Mouse (Mus musculus) midbrain, postnatal 0 days (tissue): Measurements from ENCODE around the gene Olfr1459. TPM values are rescaled to one million over a fixed set of nuclear protein-coding genes. Genes with fewer than 3 reads are reported as not detected.

Experiments
- ATAC-seq: fragments of 200-750 bp; cut with Nextera tagmentation; 2 replicates; pipeline ENCODE4 v1.8.0; 2017; ENCODE audit warnings: moderate number of reproducible peaks, mild to moderate bottlenecking, moderate TSS enrichment, moderate library complexity; ENCODE audit not compliant: low FRiP score
- DNase-seq: peaks from one replicate; pipeline ENCODE4 v3.0.0-alpha.2; 2015; ENCODE audit warnings: low spot score
- H3K27ac ChIP-seq: fragments of 300-500 bp; sonication (generic); 2 replicates; pipeline ENCODE4 v1.5.1; 2014; ENCODE audit warnings: low read depth, mild to moderate bottlenecking, low read length, mixed read lengths
- H3K27me3 ChIP-seq: fragments of 300-500 bp; sonication (generic); 2 replicates; pipeline ENCODE4 v1.6.1; 2014; ENCODE audit warnings: low read length, control low read depth, mixed read lengths; ENCODE audit not compliant: insufficient read depth
- H3K36me3 ChIP-seq: fragments of 300-500 bp; sonication (generic); 2 replicates; pipeline ENCODE4 v1.6.1; 2014; ENCODE audit warnings: low read length, control low read depth, mixed read lengths; ENCODE audit not compliant: insufficient read depth
- H3K4me1 ChIP-seq: fragments of 300-500 bp; sonication (generic); 2 replicates; pipeline ENCODE4 v1.6.1; 2014; ENCODE audit warnings: mild to moderate bottlenecking, control low read depth, antibody characterized with exemption, low read length, mixed read lengths; ENCODE audit not compliant: insufficient read depth
- H3K4me2 ChIP-seq: fragments of 300-500 bp; sonication (generic); 2 replicates; pipeline ENCODE4 v1.6.1; 2014; ENCODE audit warnings: low read depth, mild to moderate bottlenecking, low read length, mixed read lengths; ENCODE audit not compliant: poor library complexity, severe bottlenecking
- H3K4me3 ChIP-seq: fragments of 300-500 bp; sonication (generic); 2 replicates; pipeline ENCODE4 v1.5.1; 2014; ENCODE audit warnings: low read depth, mild to moderate bottlenecking, low read length, moderate library complexity
- H3K9ac ChIP-seq: fragments of 300-500 bp; sonication (generic); replicated peaks from 2 replicates; pipeline ENCODE4 v1.6.1; 2014; ENCODE audit warnings: mild to moderate bottlenecking, low read length, moderate library complexity, mixed read lengths; ENCODE audit not compliant: poor library complexity, severe bottlenecking
- H3K9me3 ChIP-seq: fragments of 300-500 bp; sonication (generic); 2 replicates; pipeline ENCODE4 v1.6.1; 2016; ENCODE audit warnings: low read length, control low read depth
- CTCF ChIP-seq: IDR thresholded peaks from 2 replicates; pipeline ENCODE4 v1.5.1; 2016; ENCODE audit warnings: antibody characterized with exemption, mild to moderate bottlenecking
- WGBS: fragments of 180-500 bp; shearing (Covaris S2); extraction: QIAGEN DNeasy Blood & Tissue Kit; methylation state at CpG from one replicate; pipeline ENCODE4 v1.1.7; 2014; 5-methylcytosine and 5-hydroxymethylcytosine counted together
- polyA plus RNA-seq: library from polyadenylated mRNA; unstranded; fragments of >200 nt; fragmentation: Nextera tagmentation; extraction: Ambion mirVana; gene quantifications from 2 replicates; pipeline ENCODE4 v1.2.1, GENCODE M21; 2015
- total RNA-seq: library from RNA; depleted of rRNA; stranded (reverse); fragments of >200 nt; gene quantifications from 2 replicates; pipeline ENCODE4 v1.2.3, GENCODE M21; 2014; rRNA removed

Gene Olfr1459
- under 0.01 TPM in 1 of 2 replicates, not detected in the other for total RNA-seq
- not detected in 2 replicates for polyA plus RNA-seq

DNA sequence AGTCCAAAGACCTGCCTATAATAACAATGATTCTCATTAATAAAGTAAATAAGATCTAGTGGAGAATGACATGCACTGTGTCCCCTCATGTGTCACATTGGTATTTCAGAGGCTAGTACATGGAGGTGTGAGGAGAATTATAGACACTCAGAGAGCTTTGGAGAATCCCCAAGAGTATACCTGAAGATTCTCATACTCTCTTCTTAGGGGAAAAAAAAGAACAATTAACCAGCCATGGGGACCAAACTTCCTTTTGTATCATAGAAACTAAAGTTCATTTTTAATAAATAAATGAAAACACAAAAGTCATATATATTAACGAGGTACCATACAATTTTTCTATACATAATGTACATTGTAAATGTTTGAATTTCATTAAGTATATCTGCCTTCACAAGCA lies at the start of gene Olfr1459:
Olfr1459 (minus strand) TSS at position 101 of the 400 bp plus-strand sequence.
- Histone ChIP-seq H3K9ac (no peak within 1 kb of the TSS), H3K4me3 (no peak within 1 kb of the TSS), H3K36me3 (no peaks in the 10 kb centered on the region), H3K4me1 (no peaks in the 10 kb centered on the region), H3K27me3 (no peaks in the 10 kb centered on the region), H3K27ac (no peak within 1 kb of the TSS), H3K9me3 (peaks cover 10% of the 10 kb centered on the region; the same call in 1 of the 2 replicates), H3K4me2 (no peak within 1 kb of the TSS)
- no peak for TF ChIP-seq CTCF
- 74% methylated on average over 1 of the region's 1 CpGs for WGBS
- DNase-seq: no peak
- no peak for ATAC-seq

DNA sequence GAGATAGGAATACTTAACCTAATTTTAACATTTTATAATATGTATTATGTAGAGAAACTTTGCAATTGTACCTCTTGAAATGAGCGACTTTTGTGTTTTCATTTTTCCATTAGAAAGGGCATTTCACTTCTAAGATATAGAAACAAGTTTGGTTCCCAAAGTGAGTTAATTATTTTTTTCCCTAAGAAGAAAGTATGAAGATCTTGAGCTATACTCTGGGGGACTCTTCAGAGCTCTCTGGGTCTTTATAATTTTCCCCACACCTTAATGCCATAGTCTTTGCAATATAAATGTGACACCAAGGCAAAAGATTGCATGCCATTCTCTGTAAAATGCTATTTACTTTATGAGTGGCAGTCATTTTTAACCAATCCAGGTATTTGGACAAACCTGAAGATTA lies 36.1 kb upstream of the Olfr1459 start, which contains the start of gene Olfr1462:
Olfr1462 (plus strand) TSS at position 301 of the 400 bp plus-strand sequence.
- Histone ChIP-seq H3K27ac (no peak within 1 kb of the TSS), H3K36me3 (no peaks in the 10 kb centered on the region), H3K9me3 (peaks cover 12% of the 10 kb centered on the region; the same call in 1 of the 2 replicates), H3K27me3 (no peaks in the 10 kb centered on the region), H3K4me2 (no peak within 1 kb of the TSS), H3K4me1 (no peaks in the 10 kb centered on the region), H3K4me3 (no peak within 1 kb of the TSS), H3K9ac (no peak within 1 kb of the TSS)
- WGBS: 80% methylated on average over 1 of the region's 1 CpGs
- no peak for TF ChIP-seq CTCF
- ATAC-seq: no peak
- DNase-seq: no peak

- H3K9ac ChIP-seq: no peak within 1 kb of the TSS
- DNase-seq (no peak), ATAC-seq (no peak)
- no peak for TF ChIP-seq CTCF
- H3K4me3 ChIP-seq: no peak within 1 kb of the TSS
- H3K36me3 ChIP-seq: no peaks in the 10 kb centered on the region
- WGBS: 44% methylated on average over 1 of the region's 1 CpGs
- no peak within 1 kb of the TSS for H3K4me2 ChIP-seq
- no peaks in the 10 kb centered on the region for H3K4me1 ChIP-seq
- peaks cover 2% of the 10 kb centered on the region; the same call in 1 of the 2 replicates for H3K9me3 ChIP-seq
- H3K27ac ChIP-seq: no peak within 1 kb of the TSS
- H3K27me3 ChIP-seq: no peaks in the 10 kb centered on the region
Observed at GRCm38 (mm10) chr19:13162700-13163099, 13.4 kb upstream of the Olfr1459 start, which contains the start of gene Olfr1461. Gene Olfr1461 (plus strand): TSS chr19:13163000.

DNA sequence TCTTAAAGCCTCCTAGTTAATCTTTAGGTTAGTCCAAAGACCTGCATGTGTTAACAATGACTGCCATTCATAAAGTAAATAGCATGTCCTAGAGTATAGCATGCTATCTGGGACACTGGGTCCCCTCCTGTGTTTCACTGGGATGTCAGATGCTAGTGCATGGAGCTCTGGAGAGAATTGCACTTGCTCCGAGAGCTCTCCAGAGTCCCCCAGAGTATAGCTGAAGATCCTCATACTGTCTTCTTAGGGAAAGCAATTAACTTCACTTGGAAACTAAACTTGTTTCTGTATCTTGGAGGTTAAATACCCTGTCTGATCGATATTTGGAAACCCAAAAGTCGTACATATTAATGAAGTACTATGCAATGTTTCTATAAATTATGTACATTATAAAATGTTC lies 42.7 kb downstream of the Olfr1459 start, which contains the start of gene Olfr1458:
Olfr1458 (minus strand) TSS at position 101 of the 400 bp plus-strand sequence.
- no peak within 1 kb of the TSS for H3K4me2 ChIP-seq
- H3K9ac ChIP-seq: no peak within 1 kb of the TSS
- no peaks in the 10 kb centered on the region for H3K27me3 ChIP-seq
- no peaks in the 10 kb centered on the region for H3K36me3 ChIP-seq
- ATAC-seq (no peak), DNase-seq (no peak)
- no peak within 1 kb of the TSS for H3K27ac ChIP-seq
- WGBS: 77% methylated on average over 3 of the region's 3 CpGs
- H3K9me3 ChIP-seq: peaks cover 10% of the 10 kb centered on the region; the same call in 1 of the 2 replicates
- H3K4me1 ChIP-seq: no peaks in the 10 kb centered on the region
- no peak within 1 kb of the TSS for H3K4me3 ChIP-seq
- no peak for TF ChIP-seq CTCF

DNA sequence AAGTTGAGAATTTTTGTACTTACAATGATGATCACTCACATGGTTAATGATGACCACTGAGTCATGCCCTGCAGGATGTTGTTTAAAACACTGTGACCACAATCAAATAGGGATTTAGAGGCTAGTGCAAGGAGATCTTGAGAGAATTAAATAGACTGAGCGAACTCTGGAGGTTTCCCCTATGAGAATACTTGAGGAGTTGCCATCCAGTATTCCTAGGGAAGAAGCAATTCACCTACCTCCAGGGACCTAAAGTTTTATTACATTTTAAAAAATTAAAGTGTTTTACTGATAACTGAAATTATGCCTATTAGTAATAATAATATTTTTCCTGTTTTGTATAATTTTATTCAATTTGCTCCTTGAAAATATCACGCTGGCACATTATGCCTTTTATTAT lies 51.6 kb downstream of the Olfr1459 start, which contains the start of gene Olfr1457:
Olfr1457 (minus strand) TSS at position 101 of the 400 bp plus-strand sequence.
- Histone ChIP-seq H3K4me1 (no peaks in the 10 kb centered on the region), H3K4me3 (no peak within 1 kb of the TSS), H3K4me2 (no peak within 1 kb of the TSS), H3K9me3 (no peaks in the 10 kb centered on the region), H3K9ac (no peak within 1 kb of the TSS), H3K36me3 (no peaks in the 10 kb centered on the region), H3K27me3 (no peaks in the 10 kb centered on the region), H3K27ac (no peak within 1 kb of the TSS)
- ATAC-seq: no peak
- no peak for TF ChIP-seq CTCF
- DNase-seq: no peak
- WGBS: 66% methylated on average over 2 of the region's 2 CpGs

DNA sequence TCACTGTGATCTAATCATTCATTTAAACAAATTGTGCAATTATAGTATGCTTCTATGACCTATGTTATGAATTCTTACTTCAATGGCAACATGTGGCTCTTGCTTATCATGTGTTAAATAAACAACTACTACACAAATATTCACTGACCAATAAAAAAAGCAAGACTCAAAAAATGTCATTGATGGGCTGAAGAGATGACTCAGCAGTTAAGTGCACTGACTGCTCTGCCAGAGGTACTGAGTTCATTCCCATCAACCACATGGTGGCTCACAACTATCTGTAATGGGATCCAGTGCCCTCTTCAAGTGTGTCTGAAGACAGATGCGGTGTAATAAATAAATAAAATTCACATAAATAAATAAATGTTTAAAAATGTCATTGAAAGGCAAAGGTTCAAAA lies 55.4 kb downstream of the Olfr1459 start:
- no peak overlapping the region for H3K9ac ChIP-seq
- WGBS: 89% methylated on average over 1 of the region's 1 CpGs
- no peaks in the 10 kb centered on the region for H3K4me1 ChIP-seq
- H3K4me2 ChIP-seq: no peak overlapping the region
- H3K36me3 ChIP-seq: no peaks in the 10 kb centered on the region
- ATAC-seq: no peak
- no peaks in the 10 kb centered on the region for H3K27me3 ChIP-seq
- 0 out of 2 replicates have a peak, but pooled peaks cover 7% of the 10 kb centered on the region for H3K9me3 ChIP-seq
- H3K4me3 ChIP-seq: no peak overlapping the region
- no peak overlapping the region for H3K27ac ChIP-seq
- no peak for DNase-seq
- no peak for TF ChIP-seq CTCF

Other genes with a start within 250 kb of the Olfr1459 start
- gene Olfr1447, start 245.8 kb downstream of the Olfr1459 start, total RNA-seq: not detected in 2 replicates
- gene Olfr1447, start 245.8 kb downstream of the Olfr1459 start, polyA plus RNA-seq: not detected in 2 replicates
- gene Olfr1448, start 225.1 kb downstream of the Olfr1459 start, total RNA-seq: not detected in 2 replicates
- gene Olfr1448, start 225.1 kb downstream of the Olfr1459 start, polyA plus RNA-seq: not detected in 2 replicates
- not detected in 2 replicates for gene Olfr1449, start 218.7 kb downstream of the Olfr1459 start, total RNA-seq
- gene Olfr1449, start 218.7 kb downstream of the Olfr1459 start, polyA plus RNA-seq: not detected in 2 replicates
- not detected in 2 replicates for gene Olfr1450, start 199.3 kb downstream of the Olfr1459 start, total RNA-seq
- not detected in 2 replicates for gene Olfr1450, start 199.3 kb downstream of the Olfr1459 start, polyA plus RNA-seq
- not detected in 2 replicates for gene Olfr1451, start 154.5 kb downstream of the Olfr1459 start, total RNA-seq
- not detected in 2 replicates for gene Olfr1451, start 154.5 kb downstream of the Olfr1459 start, polyA plus RNA-seq
- not detected in 2 replicates for gene Olfr1453, start 121.2 kb downstream of the Olfr1459 start, total RNA-seq
- gene Olfr1453, start 121.2 kb downstream of the Olfr1459 start, polyA plus RNA-seq: not detected in 2 replicates
- not detected in 2 replicates for gene Olfr1454, start 88.9 kb downstream of the Olfr1459 start, total RNA-seq
- not detected in 2 replicates for gene Olfr1454, start 88.9 kb downstream of the Olfr1459 start, polyA plus RNA-seq
- gene Olfr1457, start 51.7 kb downstream of the Olfr1459 start, total RNA-seq: not detected in 2 replicates
- not detected in 2 replicates for gene Olfr1457, start 51.7 kb downstream of the Olfr1459 start, polyA plus RNA-seq
- gene Olfr1458, start 42.8 kb downstream of the Olfr1459 start, total RNA-seq: not detected in 2 replicates
- not detected in 2 replicates for gene Olfr1458, start 42.8 kb downstream of the Olfr1459 start, polyA plus RNA-seq
- not detected in 2 replicates for gene Olfr1461, start 13.5 kb upstream of the Olfr1459 start, total RNA-seq
- gene Olfr1461, start 13.5 kb upstream of the Olfr1459 start, polyA plus RNA-seq: not detected in 2 replicates
- gene Olfr1462, start 36.2 kb upstream of the Olfr1459 start, total RNA-seq: not detected in 2 replicates
- not detected in 2 replicates for gene Olfr1462, start 36.2 kb upstream of the Olfr1459 start, polyA plus RNA-seq
- not detected in 2 replicates for gene Olfr1463, start 81.8 kb upstream of the Olfr1459 start, total RNA-seq
- gene Olfr1463, start 81.8 kb upstream of the Olfr1459 start, polyA plus RNA-seq: not detected in 2 replicates
- not detected in 2 replicates for gene Olfr1465, start 166.0 kb upstream of the Olfr1459 start, total RNA-seq
- not detected in 2 replicates for gene Olfr1465, start 166.0 kb upstream of the Olfr1459 start, polyA plus RNA-seq
- gene Olfr1466, start 189.3 kb upstream of the Olfr1459 start, total RNA-seq: not detected in 2 replicates
- not detected in 2 replicates for gene Olfr1466, start 189.3 kb upstream of the Olfr1459 start, polyA plus RNA-seq
- gene Olfr1467, start 212.7 kb upstream of the Olfr1459 start, total RNA-seq: not detected in 2 replicates
- gene Olfr1467, start 212.7 kb upstream of the Olfr1459 start, polyA plus RNA-seq: not detected in 2 replicates